Mouse (Mus musculus): ENCODE measurements around the gene Ppp4c.

Gene Ppp4c

DNA sequence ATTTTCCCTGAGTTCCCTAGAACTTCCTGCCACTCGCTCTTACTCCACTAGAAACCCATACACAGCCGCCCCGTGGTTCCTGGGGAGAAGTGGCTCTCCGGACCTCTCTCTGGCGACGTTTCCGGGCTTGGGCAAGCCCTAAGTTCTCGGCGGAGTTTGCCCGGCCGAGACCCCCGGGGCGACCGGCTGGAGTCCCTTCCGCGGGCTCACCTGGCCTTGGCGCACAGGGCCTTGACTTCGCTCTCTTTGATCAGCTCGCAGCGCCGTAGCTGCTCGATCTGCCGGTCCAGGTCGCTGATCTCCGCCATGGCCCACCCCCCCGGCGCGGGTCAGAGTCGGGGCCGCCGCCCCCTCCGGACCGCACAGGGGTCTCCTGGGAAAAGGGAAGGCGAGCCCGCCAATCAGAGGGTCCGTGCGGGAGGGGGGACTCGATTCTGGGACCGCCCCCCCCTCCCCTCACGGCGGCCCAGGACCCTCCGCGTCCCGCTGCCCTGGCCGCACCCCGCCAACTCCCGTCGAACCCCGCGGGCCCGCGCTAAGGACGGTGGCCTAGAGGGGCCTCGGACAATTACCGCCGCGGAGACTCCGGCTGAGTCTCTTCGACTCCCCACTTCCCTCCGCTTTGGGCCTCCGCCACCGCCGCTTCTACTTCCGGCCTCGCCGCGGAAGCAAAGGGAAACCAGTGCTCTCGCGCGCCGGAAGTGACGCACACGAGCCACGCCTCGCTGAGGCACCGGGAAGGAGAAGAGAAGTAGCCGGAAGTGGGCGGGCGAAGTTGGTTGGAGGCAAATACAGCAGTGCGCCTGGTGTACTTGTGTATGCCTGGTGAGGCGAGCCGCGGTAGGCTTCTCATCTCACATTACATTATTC is at the start of gene Ppp4c:
Gene Ppp4c, minus strand, starts transcription at position 646 of the 870 bp plus-strand sequence.
- DNase-seq (ENCODE audit: low spot score): peak; percentile 96

- DNase-seq (ENCODE audit: low spot score): no peak
Observed at GRCm38 (mm10) chr7:126833294-126833693, 41.0 kb upstream of the Ppp4c start.

DNA sequence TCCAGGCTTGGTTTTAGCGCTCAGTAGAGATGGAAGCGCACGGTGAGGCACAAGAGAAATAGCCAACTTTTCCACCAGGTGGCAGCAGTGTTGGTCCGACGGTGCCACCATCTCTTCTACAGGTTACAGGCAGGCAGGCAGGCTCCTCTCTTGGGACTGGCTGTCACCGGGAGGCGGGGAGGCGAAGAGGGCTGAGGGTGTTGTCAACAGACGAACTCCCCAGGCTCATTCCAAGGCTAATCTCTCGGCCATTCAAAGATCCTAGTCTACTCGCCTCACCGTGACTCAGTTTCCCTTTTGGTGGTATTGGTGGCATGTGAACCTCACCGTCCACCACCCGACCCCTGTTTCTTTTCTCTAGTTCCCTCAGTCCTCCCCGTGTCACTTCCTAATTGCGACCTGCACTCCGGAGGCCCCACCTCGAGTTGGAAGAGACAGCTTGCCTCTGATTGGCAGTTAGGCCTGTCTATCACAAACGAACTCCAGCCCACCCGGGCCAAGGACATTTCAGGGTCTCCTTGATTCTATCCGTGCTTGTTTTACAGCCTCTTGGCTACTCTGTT is 39.8 kb upstream of the Ppp4c start:
- DNase-seq (ENCODE audit: low spot score): peak; percentile 83

DNA sequence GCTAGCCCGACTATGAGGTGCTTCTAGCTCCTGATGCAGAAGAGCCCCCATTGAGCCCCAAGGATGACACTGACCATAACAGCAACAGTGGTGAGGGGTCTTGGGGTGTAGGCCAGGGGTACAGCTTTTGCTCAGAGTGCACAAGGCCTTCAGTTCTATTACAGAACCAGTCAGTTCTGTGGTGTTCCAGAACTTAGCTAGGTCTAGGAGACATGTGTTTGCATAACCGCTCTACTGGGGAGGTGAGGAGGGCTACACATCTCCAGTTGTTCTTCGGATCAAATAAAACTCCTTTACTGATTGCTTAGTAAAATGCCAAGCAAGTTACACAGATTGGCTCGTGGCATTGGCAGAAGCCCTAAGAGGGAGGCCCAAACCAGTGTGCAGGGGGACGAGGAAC is 39.2 kb upstream of the Ppp4c start, which contains the start of gene 4930451I11Rik:
Gene 4930451I11Rik, minus strand, starts transcription at position 101 of the 400 bp plus-strand sequence.
- no peak for DNase-seq (ENCODE audit: low spot score)

GRCm38 (mm10) chr7:126825952-126826351 is 33.7 kb upstream of the Ppp4c start:
- DNase-seq (ENCODE audit: low spot score): no peak

DNA sequence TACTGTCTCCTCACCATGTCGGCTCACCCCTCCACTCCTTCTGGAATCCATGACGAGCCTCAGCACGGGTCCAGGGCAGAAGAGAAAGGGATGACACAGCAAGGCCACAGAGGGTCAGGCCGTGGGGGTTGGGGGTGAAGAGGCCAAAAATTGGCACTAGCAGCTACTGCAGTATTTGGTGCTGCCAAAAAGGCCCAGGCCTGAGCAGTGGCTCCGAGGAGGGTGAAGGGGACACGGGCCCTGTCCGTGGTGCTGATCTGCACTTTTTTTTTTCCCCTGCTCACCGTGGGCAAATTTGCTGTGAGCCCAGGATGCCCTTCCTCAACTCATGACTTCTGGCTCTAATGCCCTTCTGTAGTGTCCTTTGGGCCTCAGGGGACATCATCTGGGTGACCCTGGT is 33.1 kb upstream of the Ppp4c start:
- no peak for DNase-seq (ENCODE audit: low spot score)

DNA sequence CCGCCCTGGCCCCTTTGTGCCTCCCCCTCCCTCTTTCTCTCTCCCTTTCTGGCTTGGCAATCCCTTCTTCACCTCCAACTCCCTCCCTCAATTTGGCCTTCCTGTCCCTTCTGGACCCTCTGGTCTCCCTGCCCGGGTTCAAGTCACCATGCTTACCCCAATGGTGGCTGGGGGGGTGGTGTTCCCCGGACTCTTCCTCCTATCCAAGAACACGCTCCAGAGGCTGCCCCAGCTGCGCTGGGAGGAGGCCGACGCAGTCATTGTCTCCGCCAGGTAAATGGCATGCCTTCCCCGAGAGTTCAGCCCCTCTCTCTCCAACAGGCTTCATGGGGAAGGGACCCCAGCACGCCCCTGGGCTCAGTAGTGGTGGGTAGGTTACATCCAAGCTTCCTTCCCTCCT is 31.6 kb upstream of the Ppp4c start:
- DNase-seq (ENCODE audit: low spot score): no peak

DNA sequence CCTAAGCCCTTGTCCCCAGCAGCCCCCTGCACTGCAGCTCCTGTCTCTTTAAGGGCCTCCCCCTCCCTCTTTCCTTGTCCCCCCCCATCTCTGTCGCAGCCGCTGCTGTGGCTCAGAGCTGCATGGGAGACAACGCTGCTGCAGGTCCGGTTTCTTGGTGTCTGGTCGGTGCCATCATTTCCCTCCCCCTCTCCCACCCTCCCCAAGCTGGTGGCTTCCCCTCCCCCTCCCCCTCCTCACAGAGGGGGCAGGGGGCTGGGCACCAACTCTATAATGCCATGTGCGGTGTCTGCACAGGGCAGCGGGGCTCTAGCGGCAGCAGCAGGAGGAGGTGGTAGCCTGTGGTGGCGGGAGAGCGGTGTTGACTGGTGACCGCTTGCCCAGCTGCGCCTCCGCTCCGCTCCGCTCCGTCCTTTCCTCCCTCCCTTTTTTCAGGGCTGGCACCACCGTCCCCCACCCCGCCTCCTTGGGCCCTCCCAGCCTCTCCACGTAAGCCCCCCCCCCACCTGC is 31.0 kb upstream of the Ppp4c start:
- DNase-seq (ENCODE audit: low spot score): no peak

GRCm38 (mm10) chr7:126822741-126823140 is 30.4 kb upstream of the Ppp4c start:
- DNase-seq (ENCODE audit: low spot score): no peak

DNA sequence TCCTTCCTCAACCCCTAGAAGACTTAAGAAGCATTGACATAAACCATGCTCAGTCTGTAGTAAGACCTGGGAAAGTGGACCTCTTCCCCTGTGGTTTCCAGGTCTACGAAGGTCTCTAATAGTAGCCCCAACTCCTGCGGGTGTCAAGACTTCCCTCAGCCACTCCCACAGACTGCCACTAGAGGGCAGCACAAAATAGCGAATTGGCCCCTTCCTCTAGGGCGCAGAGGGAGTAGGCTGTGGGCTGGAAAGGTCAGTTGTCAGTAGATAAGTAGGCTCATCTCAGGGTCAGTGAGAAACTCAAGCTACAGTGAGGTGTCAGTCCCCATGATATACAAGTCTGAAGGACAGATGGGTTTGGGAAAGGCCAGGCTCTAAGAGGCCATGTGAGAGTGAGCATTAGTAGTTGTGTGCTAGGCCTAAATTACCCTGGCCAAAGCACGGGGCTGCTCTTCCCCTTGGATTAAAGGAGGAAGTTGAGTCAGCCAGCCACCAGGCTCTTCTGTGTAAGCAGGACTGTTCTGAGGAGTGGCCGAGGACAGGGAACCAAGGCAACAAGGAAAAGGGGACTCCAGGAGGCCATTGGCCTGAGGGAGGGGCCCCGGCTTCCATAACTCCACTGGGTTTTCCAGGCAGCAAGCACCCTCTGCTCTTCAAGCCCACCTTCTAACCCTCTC is 29.7 kb upstream of the Ppp4c start:
- peak; percentile 82 for DNase-seq (ENCODE audit: low spot score)

DNA sequence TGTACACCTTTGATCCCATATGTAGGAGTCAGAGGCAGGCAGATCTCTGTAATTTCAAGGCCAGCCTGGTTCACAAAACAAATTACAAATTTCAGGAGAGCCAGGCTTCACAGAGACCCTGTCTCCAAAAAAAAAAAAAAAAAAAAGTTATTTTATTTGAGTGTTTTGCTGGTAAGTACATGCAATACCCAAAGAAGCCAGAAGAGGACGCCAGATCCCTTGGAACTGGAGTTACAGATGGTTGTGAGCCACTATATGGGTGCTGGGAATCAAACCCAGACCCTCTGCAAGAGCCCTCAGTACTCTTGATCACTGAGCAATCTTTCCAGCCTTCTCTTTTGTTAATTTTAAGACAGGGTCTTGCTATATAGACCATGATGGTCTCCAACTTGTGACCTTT is 26.5 kb upstream of the Ppp4c start:
- DNase-seq (ENCODE audit: low spot score): no peak

DNA sequence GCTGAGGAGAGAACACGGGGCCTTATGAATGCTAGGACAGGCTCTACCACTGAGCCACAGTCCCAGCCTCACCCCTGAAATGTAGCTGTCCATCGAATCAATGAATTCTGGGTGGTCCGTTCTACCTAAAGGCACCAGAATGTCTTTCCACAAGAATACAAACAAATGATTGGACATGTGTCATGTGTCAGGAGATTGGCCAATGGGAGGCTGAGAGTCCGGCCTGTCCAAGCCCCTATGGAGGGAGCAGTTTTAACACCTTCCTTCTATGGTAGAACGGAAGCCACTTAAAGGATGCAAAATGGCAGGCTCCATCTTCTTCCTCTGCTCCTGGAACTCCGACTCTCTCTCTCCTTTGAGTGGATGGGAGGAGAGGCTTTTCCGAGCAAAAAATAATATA is 25.3 kb upstream of the Ppp4c start:
- DNase-seq (ENCODE audit: low spot score): no peak

DNA sequence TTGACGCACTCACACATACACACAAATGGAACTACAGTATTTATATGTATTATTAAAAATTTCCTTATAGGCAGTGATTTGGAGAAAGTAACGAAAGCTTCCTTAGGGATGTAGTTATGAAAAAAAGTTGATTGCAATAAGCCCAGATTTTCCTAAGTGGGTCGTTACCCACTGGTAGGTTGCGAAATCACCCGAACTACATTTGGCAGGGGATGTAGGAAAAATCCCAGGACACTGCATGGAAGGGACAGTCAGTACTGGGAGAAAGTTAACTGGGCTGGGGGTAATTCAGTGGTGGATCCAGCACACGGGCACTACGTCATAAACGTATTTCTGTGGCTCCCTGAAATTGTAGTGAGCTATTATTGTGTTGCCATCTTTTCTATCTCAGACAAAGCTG is 24.2 kb upstream of the Ppp4c start:
- DNase-seq (ENCODE audit: low spot score): no peak

GRCm38 (mm10) chr7:126815726-126816222 is 23.5 kb upstream of the Ppp4c start:
- no peak for DNase-seq (ENCODE audit: low spot score)

GRCm38 (mm10) chr7:126809723-126810369 is 17.6 kb upstream of the Ppp4c start:
- no peak for DNase-seq (ENCODE audit: low spot score)

- DNase-seq (ENCODE audit: low spot score): peak; percentile 88
Observed at GRCm38 (mm10) chr7:126808703-126809455, 16.6 kb upstream of the Ppp4c start.

DNA sequence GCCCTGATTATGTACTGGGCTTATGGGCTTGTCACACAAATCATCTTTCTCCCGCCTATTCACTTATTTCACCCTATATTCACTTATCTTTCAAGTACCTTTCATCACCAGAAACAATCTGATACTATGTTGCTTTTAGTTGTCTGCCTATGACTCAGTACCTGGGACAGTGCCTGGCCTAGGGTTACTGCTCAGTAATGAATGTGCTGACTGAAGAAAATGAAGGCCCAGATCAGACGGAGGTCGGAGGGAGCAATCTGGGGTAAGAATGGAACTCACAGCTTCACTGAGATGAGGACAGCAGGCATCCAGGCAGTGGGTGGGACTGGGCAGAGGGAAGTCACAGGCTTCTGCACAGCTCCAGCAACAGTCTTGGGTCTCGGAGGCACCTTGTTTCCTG is 15.1 kb upstream of the Ppp4c start:
- DNase-seq (ENCODE audit: low spot score): no peak

- no peak for DNase-seq (ENCODE audit: low spot score)
Observed at GRCm38 (mm10) chr7:126806956-126807355, 14.7 kb upstream of the Ppp4c start.

GRCm38 (mm10) chr7:126803751-126804150 is 11.5 kb upstream of the Ppp4c start:
- DNase-seq (ENCODE audit: low spot score): no peak

DNA sequence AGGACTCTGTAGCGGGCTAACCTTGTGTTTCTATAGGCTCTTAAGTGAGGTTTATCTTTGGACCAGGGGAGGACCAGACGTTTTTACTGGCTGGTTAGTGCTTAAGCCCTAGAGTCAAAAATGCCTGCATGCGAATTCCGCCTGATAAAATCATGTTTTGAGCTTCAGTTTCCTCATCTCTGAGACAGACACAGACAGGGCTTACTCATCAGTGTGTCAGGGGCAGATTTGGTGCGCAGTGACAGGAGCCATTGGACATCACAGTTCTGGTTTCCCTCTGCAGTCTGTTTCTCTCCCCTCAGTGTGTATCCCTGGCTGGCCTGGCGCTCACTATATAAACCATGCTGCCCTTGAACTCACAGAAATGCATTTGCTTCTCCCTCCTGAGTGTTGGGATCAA is 10.9 kb upstream of the Ppp4c start:
- no peak for DNase-seq (ENCODE audit: low spot score)

GRCm38 (mm10) chr7:126802134-126802889 is 10.0 kb upstream of the Ppp4c start:
- no peak for DNase-seq (ENCODE audit: low spot score)

Data from layer of hippocampus, adult 11-12 months (tissue).